Mouse (Mus musculus): Measurements from ENCODE around the gene Nup188.

Gene Nup188

DNA sequence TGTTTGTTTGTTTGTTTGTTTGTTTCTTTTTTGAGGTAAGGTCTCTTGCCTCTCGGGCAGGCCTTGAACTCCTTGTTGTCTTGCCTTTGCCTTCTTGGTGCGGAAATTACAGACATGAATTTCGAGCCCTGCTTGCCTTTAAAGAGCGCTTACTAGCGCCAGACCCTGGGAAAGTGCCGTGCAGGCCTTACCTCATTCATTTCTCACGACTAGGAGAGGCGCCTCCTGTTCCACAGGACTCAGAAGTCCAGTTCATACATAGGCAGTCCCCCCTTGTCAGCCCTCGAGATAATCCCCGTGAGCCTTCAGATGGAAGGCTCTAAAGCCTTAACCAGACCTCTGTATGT is 803 bp downstream of the Nup188 start:
- no peak for DNase-seq

DNA sequence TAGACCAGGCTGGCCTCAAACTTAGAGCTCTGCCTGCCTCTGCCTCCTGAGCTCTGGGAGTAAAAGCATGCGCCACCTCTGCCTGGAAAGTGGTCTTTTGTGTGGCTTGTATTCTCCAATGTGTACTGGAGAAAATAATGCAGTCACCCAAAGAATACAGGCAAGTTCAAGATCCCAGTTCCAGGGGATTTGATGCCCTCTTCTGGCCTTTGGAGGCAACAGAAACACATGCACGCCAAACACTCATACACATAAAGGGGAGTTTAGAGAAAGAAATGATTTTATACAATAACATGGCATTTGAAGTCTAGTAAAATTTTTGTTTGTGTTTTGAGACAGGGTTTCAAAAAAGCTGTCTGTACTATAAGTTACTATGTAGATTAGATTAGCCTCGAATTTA is 13.3 kb downstream of the Nup188 start:
- DNase-seq: no peak

DNA sequence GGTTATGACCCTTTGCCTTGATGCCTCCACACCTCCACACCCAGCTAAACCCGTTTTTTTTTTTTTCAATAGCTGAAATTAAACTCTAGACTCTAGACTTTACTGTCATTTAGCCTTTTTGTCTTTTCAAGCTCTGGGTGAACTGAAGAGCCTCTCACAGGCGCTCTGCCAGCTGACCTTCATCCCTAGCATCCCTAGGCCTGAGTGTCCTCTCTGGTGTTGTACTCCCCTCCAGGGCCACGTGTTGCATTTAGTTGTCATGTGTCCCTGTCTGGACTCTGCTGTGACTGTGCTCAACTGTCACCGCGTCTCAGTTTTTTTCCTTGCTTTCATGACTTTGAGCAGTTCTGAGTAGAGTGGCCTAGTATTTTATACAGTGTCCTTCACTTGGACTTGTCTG is 13.8 kb downstream of the Nup188 start:
- no peak for DNase-seq

DNA sequence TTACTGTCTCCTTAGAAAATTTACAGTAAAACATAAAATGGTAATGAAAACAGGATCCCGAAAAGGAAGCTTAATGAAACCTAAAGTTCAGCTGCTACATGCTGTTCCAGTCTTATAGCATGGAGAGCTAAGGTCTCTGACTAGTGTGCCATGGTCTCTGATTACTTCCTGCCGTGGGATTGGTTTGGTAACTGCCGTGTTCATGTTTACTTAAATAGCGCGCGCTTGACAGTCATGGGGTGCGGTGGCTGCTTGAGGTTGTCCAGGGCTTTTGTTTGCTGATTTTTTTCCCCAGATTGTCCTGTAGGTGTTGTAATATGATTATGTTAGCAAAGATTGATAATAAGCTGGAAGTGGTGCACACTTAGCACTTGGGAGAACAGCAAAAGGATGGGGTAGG is 19.9 kb downstream of the Nup188 start:
- DNase-seq: no peak

DNA sequence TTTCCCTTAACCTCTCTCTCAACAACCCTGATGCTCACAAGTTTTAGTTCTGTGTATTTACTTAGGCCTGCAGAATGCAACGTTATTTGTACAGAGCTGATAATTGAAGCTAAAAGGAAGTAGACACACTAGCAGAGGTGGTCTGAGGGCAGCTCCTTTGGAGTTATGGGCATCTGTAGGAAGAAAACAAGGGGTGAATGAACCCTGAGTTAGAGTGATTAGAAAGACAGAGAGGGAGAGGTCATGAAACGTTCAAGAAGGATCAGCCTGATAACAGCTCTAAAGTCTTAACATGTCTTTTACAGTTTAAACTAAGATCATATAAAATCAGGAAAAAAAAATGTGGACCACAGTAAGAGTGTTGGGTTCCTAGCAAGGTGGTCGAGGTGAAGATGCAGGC is 23.2 kb downstream of the Nup188 start:
- DNase-seq: no peak

DNA sequence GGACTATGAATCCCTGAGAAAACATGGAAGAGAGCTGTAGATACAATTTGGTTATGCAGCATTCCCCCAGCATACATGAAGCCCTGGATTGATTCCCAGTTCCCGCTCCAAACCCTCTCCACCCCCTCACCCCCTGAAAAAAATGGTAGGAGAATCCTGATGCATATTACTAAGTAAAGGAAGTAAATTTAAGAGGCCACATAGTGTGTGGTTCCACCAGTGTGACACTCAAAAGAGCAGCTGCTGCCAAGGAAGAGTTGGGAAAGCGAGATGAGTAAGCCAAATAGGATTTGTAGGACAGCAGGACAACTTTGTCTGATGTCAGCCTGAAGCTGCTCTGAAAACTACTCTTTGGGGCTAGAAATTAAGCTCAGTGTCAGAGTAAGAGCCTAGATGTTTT is 25.3 kb downstream of the Nup188 start:
- no peak for DNase-seq

DNA sequence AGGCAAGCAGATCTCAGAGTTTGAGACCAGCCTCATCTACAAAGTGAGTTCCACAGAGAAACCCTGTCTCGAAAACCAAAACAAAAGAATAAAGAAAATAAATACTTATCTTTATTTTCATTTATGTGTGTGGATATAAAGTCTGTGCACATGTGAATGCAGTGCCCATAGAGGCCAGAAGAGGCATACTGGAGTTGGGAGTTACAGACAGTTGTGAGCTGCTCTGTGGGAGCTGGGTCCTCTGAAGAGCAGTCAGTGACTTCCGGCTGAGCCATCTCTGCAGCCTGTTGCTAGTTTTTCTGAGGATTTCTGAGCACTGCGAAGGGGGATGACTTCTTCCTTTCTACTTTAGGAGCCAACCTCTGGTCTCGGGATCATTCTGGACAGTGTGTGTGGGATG is 29.9 kb downstream of the Nup188 start:
- no peak for DNase-seq

DNA sequence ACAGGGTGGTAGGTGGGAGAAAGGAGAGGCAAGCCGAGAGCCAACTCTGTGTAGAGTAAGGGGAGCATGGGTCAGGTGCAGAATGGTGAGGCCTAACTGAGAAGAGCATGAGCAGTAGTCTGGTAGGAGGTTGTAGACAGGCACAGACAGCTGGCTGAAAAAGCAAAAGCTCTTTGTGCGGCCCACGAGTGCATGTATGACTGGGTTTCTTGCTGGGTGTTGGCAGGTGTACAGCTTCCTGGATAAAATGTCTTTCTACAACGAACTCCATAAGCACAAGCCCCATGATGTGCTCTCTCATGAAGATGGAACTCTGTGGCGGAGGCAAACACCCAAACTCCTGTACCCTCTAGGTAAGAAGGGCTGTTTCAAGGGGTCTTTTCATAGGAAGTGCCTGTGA is 30.8 kb downstream of the Nup188 start:
- DNase-seq: no peak

DNA sequence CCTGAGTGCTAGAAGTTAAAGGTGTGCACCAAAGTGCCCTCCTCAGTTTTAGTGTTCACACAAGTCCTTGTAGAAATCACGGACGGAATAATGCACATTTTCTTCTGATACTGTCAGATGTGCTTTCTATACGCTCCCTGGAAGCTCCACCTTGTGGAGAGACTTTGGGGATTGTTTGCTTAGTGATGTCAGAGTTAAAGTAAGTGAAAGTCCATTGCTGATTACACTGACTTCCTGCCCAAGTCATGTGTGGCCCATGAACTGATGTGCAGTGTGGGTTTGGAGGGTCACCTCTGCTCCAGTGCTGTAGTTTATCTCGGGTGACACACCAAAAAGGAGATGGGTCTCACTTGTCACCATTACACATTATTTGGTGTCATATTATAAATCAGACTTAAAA is 33.1 kb downstream of the Nup188 start:
- no peak for DNase-seq

DNA sequence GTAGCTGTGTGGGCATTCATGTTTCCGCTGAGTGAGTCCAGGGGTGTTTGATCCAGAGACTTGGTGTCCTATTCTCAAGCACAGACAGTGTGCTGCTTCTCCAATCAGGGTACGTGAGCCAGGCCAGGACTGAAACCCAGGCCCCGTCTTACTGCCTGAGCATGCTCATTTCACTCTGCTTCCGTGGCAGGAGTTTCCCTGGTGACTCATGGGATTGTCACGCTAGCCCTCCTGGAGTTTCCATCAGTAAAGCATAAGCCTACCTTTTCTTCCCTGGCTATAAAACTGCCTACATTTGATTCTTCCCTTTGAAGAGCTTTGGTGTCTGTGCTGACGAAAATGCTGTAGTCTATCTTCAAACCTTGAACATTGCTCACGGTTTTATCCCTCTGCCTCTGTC is 36.9 kb downstream of the Nup188 start:
- no peak for DNase-seq

DNA sequence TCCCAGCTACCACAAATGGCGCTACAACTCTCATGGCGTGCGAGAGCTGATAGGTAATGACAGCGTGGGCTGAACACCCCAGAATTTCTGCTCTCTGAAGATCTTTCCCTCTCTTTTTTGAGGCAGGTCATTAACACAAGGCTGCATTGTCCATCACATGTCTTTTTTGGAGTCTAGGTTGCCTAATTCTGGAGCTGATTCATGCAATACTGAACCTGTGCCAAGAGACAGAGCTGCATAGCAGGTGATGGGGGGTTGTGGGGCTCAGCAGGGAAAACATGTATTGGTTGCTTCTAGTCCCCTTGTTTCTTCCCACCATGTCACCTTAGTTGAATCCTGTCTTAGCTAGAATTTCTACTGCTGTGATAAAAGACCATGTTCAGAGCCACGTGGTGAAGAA is 39.1 kb downstream of the Nup188 start:
- peak; percentile 12 for DNase-seq

DNA sequence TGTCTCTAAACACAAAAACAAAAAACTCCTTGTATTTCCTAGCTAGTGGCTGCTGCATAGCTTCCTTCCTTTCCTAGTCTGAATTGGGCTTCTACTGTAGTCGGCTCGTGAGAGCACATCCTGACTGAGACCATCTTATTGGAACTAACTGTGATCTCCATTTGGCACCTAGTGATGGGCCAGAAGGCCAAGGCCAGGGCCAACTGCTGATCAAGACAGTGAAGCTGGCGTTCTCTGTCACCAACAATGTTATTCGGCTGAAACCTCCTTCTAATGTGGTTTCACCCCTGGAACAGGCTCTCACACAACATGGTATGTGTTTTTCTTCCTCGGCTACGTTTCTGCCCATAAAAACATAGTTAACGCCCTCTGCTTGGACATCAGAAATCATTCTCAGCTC is 41.1 kb downstream of the Nup188 start:
- peak; percentile 66 for DNase-seq

DNA sequence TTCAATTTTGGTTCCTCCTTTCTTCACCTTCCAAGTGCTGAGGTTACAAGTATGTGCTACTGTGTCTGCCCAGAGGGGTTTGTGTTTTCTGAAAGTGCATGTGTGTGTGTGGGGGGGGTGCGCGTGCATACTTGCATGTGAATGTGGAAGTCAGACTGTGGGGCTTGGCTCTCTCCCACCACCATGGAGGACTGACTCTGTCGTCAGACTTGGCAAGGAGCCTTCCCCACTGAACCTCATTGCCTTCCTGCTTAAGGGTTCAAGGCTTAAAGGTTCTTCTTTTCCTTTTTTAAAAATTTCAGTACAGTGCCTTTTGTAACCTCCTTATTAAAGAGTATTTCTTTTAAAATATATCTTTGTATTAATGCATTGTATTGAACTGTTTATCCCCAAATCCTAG is 42.6 kb downstream of the Nup188 start:
- DNase-seq: peak; percentile 20

DNA sequence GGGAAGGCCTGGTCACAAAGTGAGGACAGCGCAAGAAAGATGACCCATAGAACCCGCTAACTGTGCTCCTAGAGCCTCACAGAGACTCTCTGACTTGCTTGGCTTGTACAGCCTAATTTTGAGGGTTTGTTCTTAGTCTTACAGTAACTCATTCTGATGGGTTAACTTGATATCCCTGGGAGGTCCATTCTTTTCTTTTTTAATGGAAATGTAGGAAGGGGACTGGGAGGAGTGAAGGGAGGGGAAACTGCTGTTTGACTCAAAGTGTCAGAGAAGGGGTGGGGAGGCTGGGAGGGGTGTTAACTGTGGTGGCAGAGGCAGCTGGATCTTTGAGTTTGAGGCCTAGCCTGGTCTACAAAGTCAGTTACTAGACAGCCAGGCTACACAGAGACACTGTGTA is 49.1 kb downstream of the Nup188 start:
- no peak for DNase-seq

DNA sequence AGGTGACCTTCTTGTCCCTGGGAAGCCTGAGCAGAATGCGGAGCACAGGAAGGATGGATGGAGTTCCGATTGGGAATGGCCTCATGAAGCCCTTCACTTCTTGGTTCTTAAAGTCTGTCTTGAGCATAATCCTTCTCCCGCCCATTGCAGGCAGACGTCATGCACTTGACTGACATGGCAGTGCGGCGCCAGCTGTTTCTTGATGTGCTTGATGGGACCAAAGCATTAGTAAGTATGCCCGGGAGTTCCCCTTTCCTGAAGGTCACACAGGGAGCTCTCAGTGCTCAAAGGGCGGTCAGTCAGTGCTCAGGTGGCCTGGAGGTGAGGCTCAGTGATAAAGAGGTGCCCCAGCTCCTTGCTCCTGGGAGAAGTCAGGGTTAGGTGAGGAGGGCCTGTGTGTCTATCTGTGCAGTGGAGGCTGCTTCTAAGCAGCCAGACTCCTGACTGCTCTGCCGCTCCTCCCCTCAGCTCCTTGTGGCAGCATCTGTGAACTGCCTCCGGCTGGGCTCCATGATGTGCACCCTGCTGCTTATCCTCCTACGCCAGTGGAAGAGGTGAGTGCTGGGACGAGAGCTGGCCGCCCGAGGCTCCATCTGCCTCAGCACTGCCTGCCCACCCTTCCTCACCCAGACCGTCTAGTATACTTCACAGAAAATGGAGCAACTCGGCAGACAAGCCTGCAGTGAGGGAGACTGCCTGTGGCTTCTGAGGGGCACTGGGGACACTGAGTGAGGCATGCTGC is 50.1 kb downstream of the Nup188 start:
- DNase-seq: peak; percentile 53

DNA sequence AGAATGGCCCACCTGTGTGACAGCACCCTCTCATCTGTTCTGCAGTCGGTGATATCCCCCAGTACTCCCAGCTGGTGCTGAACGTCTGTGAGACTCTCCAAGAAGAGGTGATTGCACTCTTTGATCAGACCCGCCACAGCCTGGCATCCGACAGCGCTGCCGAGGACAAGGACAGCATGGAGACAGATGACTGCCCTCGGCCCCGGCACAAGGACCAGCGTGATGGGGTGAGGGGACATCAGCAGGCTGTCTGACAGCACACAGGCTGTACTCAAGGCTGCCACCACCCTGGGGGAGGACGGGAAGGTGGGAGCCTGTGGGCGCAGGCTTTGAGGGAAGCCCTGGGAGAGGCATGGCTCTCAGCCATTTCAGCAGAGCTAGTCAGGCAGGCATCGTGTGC is 51.0 kb downstream of the Nup188 start:
- DNase-seq: peak; percentile 39

DNA sequence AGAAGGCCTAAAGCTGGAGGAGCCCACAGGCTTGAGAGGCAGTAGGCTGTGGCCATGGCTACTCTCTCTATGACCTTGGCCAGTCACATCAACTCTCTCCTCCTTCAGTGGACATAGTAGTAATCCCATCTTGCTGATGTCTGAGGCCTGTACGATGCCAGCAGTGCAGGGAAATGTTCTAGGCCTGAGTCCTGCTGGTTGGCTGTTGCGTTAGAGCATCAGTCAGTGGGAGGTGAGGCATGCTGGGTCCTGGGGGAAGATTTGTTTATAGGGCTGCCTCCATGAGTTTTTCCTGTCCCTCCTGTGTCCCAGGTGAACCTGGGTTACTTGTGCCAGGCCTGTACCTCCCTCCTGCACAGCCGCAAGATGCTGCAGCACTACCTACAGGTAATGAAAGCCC is 55.9 kb downstream of the Nup188 start:
- peak; percentile 50 for DNase-seq

DNA sequence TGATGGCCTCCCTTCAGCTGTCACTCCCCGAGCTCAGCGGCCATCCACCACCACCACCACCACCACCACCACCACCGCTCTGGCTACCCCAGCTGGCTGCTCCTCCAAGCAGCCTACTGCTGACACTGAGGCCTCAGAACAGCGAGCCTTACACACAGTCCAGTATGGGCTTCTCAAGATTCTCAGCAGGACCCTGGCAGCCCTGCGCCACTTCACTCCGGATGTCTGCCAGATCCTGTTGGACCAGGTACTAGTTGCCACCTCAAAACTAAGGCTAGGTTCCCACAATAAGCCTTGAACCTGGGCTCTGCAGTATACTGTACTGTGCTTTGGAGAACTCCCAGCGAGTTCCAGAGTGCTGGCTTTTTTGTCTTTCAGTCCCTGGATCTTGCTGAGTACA is 56.3 kb downstream of the Nup188 start:
- peak; percentile 78 for DNase-seq

DNA sequence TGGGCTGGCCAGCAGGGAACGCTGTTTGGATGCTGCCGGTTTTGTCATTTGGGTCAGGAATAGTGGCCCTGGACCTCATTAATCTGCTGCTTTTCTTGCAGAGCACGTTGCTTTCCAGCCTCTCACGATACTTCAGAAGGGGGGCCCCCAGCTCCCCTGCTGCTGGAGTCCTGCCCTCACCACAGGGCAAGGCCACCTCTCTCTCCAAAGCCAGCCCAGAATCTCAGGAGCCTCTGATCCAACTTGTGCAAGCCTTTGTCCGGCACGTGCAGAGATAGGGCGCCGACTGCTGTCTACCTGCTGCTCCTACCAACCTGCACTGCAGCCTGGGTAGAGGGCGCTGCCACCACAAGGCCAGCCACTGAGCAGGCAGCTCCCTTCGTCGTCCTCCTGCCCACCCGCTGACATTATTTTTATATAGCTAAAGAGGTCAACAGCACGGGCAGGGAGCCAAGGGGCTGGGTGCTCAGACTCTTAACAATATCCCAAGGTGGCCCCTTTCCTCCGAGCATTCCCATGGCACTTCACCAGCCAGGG is 57.5 kb downstream of the Nup188 start:
- peak; percentile 67 for DNase-seq

DNA sequence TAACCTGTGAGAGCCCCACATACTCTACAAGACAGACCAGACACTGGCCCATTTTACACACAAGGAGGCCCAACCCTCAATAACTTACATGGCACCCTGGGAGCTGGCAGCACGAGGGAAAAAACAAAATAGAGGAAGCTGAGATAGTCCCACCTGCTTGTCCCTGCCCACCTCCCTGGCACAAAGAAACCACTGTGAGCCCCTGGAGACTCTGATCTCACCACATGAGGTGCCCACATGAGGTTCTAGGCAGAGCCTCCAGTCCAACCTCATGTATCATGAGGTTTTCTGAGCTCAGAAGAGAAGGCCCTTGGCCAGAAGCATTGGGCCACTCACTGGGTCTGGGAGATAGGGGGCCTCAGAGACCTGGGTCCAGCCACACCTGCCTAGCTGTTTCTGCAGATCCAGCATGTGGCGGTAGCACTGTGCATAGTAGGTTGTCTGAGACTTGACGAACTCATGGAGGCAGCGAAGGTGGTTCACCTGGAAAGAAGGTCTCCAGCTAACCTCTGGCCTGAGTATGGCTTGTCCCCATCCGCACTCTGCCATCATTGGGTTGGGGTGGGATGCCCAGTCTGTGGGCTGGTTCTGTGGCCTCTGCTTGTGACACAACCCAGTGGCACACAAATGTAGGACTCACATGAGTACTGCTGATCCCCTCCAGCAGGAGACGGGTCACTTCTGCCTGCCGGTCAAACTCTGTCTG is 59.9 kb downstream of the Nup188 start:
- no peak for DNase-seq

DNA sequence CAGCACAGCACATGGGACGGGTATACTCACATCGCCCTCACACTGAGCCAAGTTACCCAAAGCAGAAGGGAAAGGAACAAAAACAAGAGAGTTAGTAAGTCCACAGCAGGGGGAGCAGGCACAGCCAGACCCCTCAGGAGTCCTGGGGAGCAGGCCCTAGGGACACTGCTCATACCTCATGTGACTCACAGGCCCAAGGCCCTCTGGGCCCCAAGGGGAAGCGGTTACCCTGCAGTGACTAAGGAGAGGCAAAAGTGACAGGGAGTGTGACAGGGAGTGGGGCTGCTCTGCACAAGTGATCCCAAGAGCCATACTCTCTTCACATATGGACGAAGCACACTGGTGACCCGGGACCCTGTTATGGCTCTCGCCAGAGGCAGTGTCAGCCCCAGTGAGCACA is 63.0 kb downstream of the Nup188 start:
- no peak for DNase-seq

DNA sequence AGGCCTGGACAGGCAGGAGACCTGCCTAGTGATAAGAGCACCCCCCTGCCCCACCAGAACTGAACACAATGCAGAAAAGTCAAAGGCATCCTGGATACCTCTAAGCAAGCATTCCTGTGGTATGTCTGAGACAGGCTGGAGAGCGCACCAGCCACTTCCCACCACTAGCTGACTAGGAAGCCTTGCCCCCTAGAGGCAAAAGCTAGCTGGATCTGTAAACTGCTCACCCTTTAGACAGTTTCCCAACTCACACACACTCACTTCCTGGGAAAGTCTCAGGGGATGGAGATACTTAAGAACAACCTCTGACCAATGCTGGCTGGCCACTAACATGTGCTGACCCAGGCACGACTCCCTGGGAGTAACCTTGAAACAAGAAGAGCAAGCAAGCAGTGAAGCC is 65.0 kb downstream of the Nup188 start:
- no peak for DNase-seq

DNA sequence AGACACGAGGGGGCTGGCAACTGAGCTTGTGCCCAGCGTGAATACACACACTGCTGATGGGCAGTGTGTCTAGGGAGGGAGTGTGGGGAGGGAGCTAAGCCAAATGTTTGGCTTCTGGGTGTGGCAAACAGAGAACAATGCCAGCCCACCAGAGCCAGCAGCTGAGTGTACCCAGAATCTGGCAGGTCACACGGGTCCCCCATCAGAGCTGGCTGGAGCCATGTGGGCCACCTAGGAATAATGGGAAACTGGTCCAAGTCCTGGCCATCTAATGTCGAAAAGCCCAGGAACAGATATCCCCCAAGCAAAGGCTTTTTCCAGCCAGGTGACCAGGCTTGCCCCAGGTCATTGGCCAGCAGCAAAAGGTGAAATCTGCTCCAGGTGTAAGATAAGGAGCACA is 69.7 kb downstream of the Nup188 start:
- DNase-seq: peak; percentile 83

DNA sequence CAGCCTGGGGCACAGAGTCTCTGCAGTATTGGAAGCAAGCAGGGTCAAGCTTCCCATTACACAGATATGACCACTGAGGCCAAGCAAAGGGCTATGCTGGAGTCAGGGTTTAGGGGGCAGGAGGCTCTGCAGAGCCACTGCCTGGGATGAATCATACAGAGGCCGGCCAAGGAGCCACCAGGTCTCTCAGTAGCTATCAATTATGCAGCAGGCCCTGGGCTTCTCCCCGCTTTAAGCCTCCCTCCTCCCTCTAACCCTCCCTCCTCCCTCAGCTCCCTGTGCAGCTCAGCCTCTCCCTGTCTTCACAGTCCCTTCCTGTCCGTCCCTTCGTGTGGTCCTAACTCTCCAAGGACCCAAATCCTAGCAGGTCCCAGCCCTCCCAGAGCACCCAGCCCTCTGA is 70.1 kb downstream of the Nup188 start:
- no peak for DNase-seq

DNA sequence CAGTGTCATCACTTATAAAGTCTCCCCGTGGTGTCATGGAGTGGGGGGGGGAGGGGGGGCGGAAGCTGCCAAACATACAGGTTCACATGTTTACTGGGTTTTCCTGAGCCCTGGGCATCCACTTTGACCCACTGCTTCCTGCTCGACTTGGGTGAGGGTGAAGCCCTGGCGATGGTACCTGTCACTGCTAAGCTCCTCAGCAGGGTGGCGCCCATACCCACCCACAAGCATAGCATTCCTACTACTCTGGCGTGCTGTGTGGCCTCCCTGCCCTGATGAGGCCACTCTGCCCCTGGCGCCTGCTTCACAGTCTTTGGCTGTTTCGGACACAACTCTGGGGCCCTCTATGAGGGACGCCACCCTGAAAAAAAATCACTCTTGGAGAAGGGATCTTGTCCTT is 70.7 kb downstream of the Nup188 start:
- DNase-seq: peak; percentile 63
